Mouse (Mus musculus) bone marrow, adult 2 months (tissue): ENCODE results near the gene Sox5.

Experiments
- CTCF ChIP-seq: fragments of 200-500 bp; IDR thresholded peaks from 2 replicates; pipeline ENCODE4 v1.5.1; 2011; ENCODE audit warnings: low read length, control low read depth; ENCODE audit not compliant: control insufficient read depth, insufficient read depth
- POLR2A ChIP-seq: fragments of 200-500 bp; IDR thresholded peaks from 2 replicates; pipeline ENCODE4 v1.6.1; 2011; ENCODE audit warnings: low read depth, mild to moderate bottlenecking, control low read depth, low read length, borderline replicate concordance; ENCODE audit not compliant: control insufficient read depth

- TF ChIP-seq CTCF (no peak), POLR2A (no peak)
Measured at GRCm38 (mm10) chr6:144326817-144327216, 455.0 kb downstream of the Sox5 start.
